Mouse (Mus musculus): ENCODE results near the gene Afap1. TPM values are rescaled to one million over a fixed set of nuclear protein-coding genes. Genes with fewer than 3 reads are reported as not detected.

Afap1 gene
- polyA plus RNA-seq, 1 experiment from 2014 or later = 21.5 TPM

DNA sequence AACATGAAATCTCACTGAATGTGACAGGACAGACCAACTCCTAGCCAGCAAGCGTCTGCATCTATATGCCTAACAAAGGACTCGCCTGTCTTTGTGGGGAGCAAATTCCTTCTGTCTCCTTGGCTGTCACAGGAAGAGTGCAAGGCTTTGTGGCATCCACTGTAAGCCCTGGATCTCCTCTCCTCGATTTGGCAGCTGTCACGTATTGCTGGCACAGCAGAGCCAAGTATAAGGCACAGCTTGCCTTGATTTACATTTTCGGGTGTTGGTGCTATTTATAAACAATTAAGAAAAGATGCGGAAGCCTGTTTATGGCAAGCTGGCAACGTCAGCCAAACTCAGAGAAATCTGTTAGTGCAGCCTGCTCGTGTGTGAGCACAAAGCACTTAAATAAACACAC is 25.3 kb downstream of the Afap1 start:
- H3K4me2 ChIP-seq = peak overlapping the region; percentile 20; the same call in 1 of the 2 replicates
- H3K4me1 ChIP-seq = peaks cover 81% of the 10 kb centered on the region
- H3K27ac ChIP-seq = peak overlapping the region; percentile 65
- no peaks in the 10 kb centered on the region for H3K27me3 ChIP-seq
- no peaks in the 10 kb centered on the region for H3K9me3 ChIP-seq
- no peaks in the 10 kb centered on the region for H3K36me3 ChIP-seq
- no peak overlapping the region for H3K4me3 ChIP-seq
- H3K9ac ChIP-seq = no peak overlapping the region
- 23% methylated on average over 8 of the region's 8 CpGs for WGBS
- no peak for ATAC-seq (ENCODE audit: borderline replicate concordance, extremely low read depth, low FRiP score, low TSS enrichment)

GRCm38 (mm10) chr5:35920076-35920475 is 27.0 kb downstream of the Afap1 start:
- H3K27me3 ChIP-seq = no peaks in the 10 kb centered on the region
- H3K4me3 ChIP-seq = no peak overlapping the region
- peaks cover 84% of the 10 kb centered on the region for H3K4me1 ChIP-seq
- no peak overlapping the region for H3K9ac ChIP-seq
- H3K27ac ChIP-seq = no peak overlapping the region
- no peaks in the 10 kb centered on the region for H3K36me3 ChIP-seq
- no peak overlapping the region for H3K4me2 ChIP-seq
- H3K9me3 ChIP-seq = no peaks in the 10 kb centered on the region
- no peak for ATAC-seq (ENCODE audit: borderline replicate concordance, extremely low read depth, low FRiP score, low TSS enrichment)
- 62% methylated on average over 4 of the region's 4 CpGs for WGBS

DNA sequence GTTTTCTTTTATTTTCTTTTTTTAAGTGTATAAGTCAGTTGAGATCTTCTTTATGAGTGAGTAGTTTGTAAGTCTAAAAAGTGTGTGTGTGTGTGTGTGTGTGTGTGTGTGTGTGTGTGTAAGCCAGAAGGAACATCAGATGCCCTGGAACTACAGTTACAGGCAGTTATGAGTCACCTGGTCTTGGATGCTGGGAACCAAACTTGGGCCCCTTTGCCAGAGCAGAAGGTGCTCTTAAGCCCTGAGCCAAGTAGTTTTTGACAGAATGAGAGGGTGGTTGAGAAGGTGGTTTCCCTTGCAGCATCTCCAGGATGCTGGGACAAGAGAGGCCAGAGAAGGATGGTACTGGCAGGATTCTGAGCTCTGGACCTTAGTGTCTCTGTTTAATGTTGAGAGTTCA is 27.4 kb downstream of the Afap1 start:
- no peaks in the 10 kb centered on the region for H3K9me3 ChIP-seq
- no peak for ATAC-seq (ENCODE audit: borderline replicate concordance, extremely low read depth, low FRiP score, low TSS enrichment)
- no peaks in the 10 kb centered on the region for H3K27me3 ChIP-seq
- H3K9ac ChIP-seq = no peak overlapping the region
- H3K4me1 ChIP-seq = peaks cover 83% of the 10 kb centered on the region
- peak overlapping the region; percentile 95 for H3K27ac ChIP-seq
- no peaks in the 10 kb centered on the region for H3K36me3 ChIP-seq
- H3K4me2 ChIP-seq = no peak overlapping the region
- no peak overlapping the region for H3K4me3 ChIP-seq

- Histone ChIP-seq H3K36me3 (no peaks in the 10 kb centered on the region), H3K4me3 (no peak overlapping the region), H3K27ac (peak overlapping the region; percentile 95), H3K4me1 (peaks cover 83% of the 10 kb centered on the region), H3K9ac (0 out of 2 replicates have a peak overlapping the region, but pooled peaks have one; percentile 3), H3K9me3 (no peaks in the 10 kb centered on the region), H3K4me2 (peak overlapping the region; percentile 53), H3K27me3 (no peaks in the 10 kb centered on the region)
- WGBS = 24% methylated on average over 6 of the region's 6 CpGs
- no peak for ATAC-seq (ENCODE audit: borderline replicate concordance, extremely low read depth, low FRiP score, low TSS enrichment)
Measured at GRCm38 (mm10) chr5:35921141-35921540, 28.0 kb downstream of the Afap1 start.

DNA sequence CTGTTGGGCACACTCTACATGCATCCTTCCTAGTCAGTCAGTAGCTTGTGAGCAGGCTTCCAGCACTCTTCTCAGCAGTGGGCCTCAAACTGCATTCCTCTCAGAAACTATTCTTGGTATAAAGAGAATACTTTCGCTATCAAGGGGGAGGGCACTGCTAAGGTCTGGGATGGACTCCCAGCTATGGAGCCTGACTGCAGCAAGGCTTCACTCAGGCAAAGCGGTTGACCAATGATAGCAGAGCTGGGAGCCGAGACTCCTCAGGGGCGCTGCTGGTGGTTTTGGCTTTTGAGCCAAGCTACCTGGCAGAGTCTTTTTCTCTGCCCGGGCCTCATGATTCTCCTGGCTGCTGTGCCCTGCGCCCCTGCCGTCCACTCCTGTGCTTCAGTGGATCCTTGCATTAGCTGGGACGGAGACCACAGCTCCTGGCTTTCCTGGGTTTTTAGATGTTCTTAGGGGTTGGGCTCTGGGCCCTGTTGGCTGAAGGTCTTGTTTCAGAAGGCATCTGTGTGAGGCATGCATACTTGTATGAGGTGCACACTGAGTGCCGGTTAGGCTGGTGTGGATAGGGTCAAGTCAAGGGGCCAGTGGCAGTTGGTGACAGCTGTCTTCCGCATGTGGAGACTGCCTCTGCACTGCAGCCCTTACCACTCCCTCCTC is 28.6 kb downstream of the Afap1 start:
- Histone ChIP-seq H3K4me3 (peak overlapping the region; percentile 10; the same call in 1 of the 2 replicates), H3K9me3 (no peaks in the 10 kb centered on the region), H3K4me1 (peaks cover 85% of the 10 kb centered on the region), H3K27me3 (no peaks in the 10 kb centered on the region), H3K36me3 (no peaks in the 10 kb centered on the region), H3K9ac (peak overlapping the region; percentile 11; the same call in 1 of the 2 replicates), H3K27ac (peak overlapping the region; percentile 95), H3K4me2 (peak overlapping the region; percentile 53)
- 14% methylated on average over 10 of the region's 10 CpGs for WGBS
- peak; percentile 91 for ATAC-seq (ENCODE audit: borderline replicate concordance, extremely low read depth, low FRiP score, low TSS enrichment)

- H3K27me3 ChIP-seq = no peaks in the 10 kb centered on the region
- no peak overlapping the region for H3K4me3 ChIP-seq
- no peaks in the 10 kb centered on the region for H3K36me3 ChIP-seq
- no peak overlapping the region for H3K9ac ChIP-seq
- WGBS = 74% methylated on average over 6 of the region's 6 CpGs
- no peak for ATAC-seq (ENCODE audit: borderline replicate concordance, extremely low read depth, low FRiP score, low TSS enrichment)
- peaks cover 73% of the 10 kb centered on the region for H3K4me1 ChIP-seq
- 0 out of 2 replicates have a peak overlapping the region, but pooled peaks have one; percentile 2 for H3K27ac ChIP-seq
- H3K4me2 ChIP-seq = no peak overlapping the region
- no peaks in the 10 kb centered on the region for H3K9me3 ChIP-seq
Measured at GRCm38 (mm10) chr5:35923448-35923847, 30.3 kb downstream of the Afap1 start.

DNA sequence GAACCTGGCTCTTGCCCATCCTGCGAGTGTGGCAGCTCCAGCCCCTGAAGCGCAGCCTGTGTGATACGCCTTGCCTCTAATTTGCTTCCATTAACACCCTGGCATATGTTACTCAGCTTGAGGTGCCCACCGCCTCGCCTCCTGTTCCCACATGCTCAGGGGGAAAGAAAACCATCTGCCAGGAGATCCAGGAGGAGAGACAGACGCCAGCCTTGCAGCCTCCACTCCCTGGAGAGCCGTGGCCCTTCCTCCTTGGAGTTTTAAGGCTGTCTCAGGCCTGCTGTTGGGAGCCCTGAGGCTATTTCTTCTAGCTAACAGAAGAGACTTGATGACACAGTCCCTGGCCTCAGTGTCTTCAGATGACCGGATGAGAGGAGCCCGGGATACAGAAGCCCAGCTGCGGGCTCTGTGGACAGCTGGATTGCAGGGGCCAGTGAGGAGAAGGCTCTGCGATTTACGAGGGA is 32.1 kb downstream of the Afap1 start:
- Histone ChIP-seq H3K4me3 (no peak overlapping the region), H3K4me2 (no peak overlapping the region), H3K9ac (no peak overlapping the region), H3K27ac (peak overlapping the region; percentile 35; the same call in 1 of the 2 replicates), H3K27me3 (no peaks in the 10 kb centered on the region), H3K36me3 (no peaks in the 10 kb centered on the region), H3K9me3 (no peaks in the 10 kb centered on the region), H3K4me1 (peaks cover 57% of the 10 kb centered on the region)
- WGBS = 61% methylated on average over 12 of the region's 12 CpGs
- ATAC-seq (ENCODE audit: borderline replicate concordance, extremely low read depth, low FRiP score, low TSS enrichment) = no peak

DNA sequence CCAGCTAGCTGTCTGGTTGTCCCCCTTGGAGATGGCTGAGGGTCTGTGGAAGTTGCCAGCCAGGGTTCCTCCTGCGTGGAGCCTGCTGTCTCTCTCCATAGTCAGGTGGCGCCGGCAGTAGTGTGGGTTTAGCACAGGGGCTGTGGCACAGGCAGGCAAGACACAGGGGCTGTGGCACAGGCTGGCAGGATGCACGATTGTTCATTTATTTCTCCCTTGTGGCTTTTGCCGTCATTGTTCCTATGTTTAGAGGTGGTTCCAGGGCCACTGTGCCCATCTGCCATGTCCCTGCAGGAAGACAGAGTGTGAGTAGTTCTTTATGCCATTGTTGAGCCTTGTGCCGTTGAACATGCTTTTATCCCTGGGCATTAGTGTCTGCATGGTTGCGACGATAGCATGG is 33.4 kb downstream of the Afap1 start:
- ATAC-seq (ENCODE audit: borderline replicate concordance, extremely low read depth, low FRiP score, low TSS enrichment) = no peak
- H3K27ac ChIP-seq = no peak overlapping the region
- no peaks in the 10 kb centered on the region for H3K9me3 ChIP-seq
- H3K4me2 ChIP-seq = no peak overlapping the region
- peaks cover 56% of the 10 kb centered on the region for H3K4me1 ChIP-seq
- H3K27me3 ChIP-seq = no peaks in the 10 kb centered on the region
- WGBS = 81% methylated on average over 8 of the region's 8 CpGs
- H3K4me3 ChIP-seq = no peak overlapping the region
- H3K36me3 ChIP-seq = no peaks in the 10 kb centered on the region
- H3K9ac ChIP-seq = no peak overlapping the region

GRCm38 (mm10) chr5:35931296-35931695 is 38.2 kb downstream of the Afap1 start:
- no peak overlapping the region for H3K9ac ChIP-seq
- ATAC-seq (ENCODE audit: borderline replicate concordance, extremely low read depth, low FRiP score, low TSS enrichment) = peak; percentile 24; the same call in 1 of the 2 replicates
- H3K27ac ChIP-seq = peak overlapping the region; percentile 48
- no peaks in the 10 kb centered on the region for H3K9me3 ChIP-seq
- H3K4me2 ChIP-seq = no peak overlapping the region
- peaks cover 53% of the 10 kb centered on the region for H3K4me1 ChIP-seq
- no peaks in the 10 kb centered on the region for H3K36me3 ChIP-seq
- 24% methylated on average over 5 of the region's 5 CpGs for WGBS
- H3K27me3 ChIP-seq = no peaks in the 10 kb centered on the region
- no peak overlapping the region for H3K4me3 ChIP-seq

GRCm38 (mm10) chr5:35933059-35933458 is 39.9 kb downstream of the Afap1 start:
- Histone ChIP-seq H3K4me2 (no peak overlapping the region), H3K4me3 (no peak overlapping the region), H3K4me1 (peaks cover 50% of the 10 kb centered on the region), H3K27me3 (no peaks in the 10 kb centered on the region), H3K9ac (no peak overlapping the region), H3K27ac (no peak overlapping the region), H3K9me3 (no peaks in the 10 kb centered on the region), H3K36me3 (peaks cover 4% of the 10 kb centered on the region; the same call in 1 of the 2 replicates)
- WGBS = 65% methylated on average over 10 of the region's 10 CpGs
- no peak for ATAC-seq (ENCODE audit: borderline replicate concordance, extremely low read depth, low FRiP score, low TSS enrichment)

DNA sequence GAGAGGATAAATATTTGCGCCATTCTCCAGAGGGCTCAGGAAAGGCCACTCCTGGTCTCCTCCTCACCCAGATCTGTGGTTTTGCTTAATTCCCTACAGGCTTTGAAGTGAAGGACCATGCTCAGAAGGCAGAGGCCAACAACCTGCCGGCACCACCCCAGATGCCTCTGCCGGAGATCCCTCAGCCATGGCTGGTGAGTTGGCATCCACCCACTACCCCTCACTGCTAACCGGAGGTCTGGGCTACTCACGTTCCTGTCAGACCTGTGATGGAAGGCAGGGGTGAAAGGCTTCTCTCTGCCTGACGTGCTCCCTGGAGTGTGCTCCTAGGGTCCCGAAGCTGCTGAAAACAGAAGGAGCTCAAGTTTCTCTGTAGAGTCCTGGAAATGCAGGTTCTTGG is 42.8 kb downstream of the Afap1 start:
- Histone ChIP-seq H3K27ac (no peak overlapping the region), H3K36me3 (peaks cover 4% of the 10 kb centered on the region; the same call in 1 of the 2 replicates), H3K4me3 (no peak overlapping the region), H3K27me3 (no peaks in the 10 kb centered on the region; the same call in 1 of the 2 replicates), H3K9me3 (no peaks in the 10 kb centered on the region), H3K9ac (no peak overlapping the region), H3K4me1 (peaks cover 69% of the 10 kb centered on the region), H3K4me2 (no peak overlapping the region)
- 63% methylated on average over 7 of the region's 7 CpGs for WGBS
- no peak for ATAC-seq (ENCODE audit: borderline replicate concordance, extremely low read depth, low FRiP score, low TSS enrichment)

Data from lung, embryonic 15.5 days (tissue).